Mouse (Mus musculus) erythroblast, embryonic 14.5 days (primary cell): ENCODE measurements around the gene Itga9.

ENCODE experiments used
- GATA1 ChIP-seq: IDR thresholded peaks from 2 replicates; pipeline ENCODE4 v1.6.1; 2012; ENCODE audit warnings: low read length, inconsistent platforms, mixed read lengths
- TAL1 ChIP-seq: IDR thresholded peaks from 3 replicates; pipeline ENCODE4 v1.6.1; 2012; ENCODE audit warnings: low read length, inconsistent platforms, mixed read lengths

DNA sequence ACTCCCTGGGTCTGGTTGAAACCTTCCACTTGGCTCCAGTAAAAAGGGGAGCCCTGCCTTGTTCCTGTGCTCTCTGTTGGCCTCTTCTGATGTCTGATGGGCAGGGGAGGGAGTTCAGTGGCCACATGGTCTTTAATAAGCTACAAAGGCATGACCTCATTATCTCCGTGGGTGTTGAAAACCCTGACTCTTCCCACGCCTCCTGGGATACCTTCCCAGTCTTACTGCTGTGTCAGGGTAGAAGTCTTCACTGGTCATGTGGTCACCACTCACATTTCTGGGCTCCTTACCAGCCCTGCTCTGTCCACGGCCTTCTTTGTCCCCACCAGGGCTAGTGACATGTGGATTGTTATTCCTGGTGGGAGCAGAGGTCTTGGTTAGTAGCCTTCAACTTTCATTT, 331.0 kb downstream of the Itga9 start:
- no peak for TF ChIP-seq GATA1
- no peak for TF ChIP-seq TAL1
